Mouse (Mus musculus) myocyte (in vitro differentiated cells): ENCODE results near the gene Dtnb.
A peak's percentile ranks its signal among the peaks of the same experiment; 100 is the strongest.

Experiments
- CEBPB ChIP-seq: IDR thresholded peaks from 2 replicates; pipeline ENCODE4 v1.6.1; 2011; ENCODE audit warnings: mild to moderate bottlenecking, moderate library complexity; ENCODE audit not compliant: poor library complexity, insufficient read depth, severe bottlenecking
- E2F4 ChIP-seq: IDR thresholded peaks from one replicate; pipeline ENCODE4 v1.6.1; 2011; ENCODE audit warnings: mild to moderate bottlenecking, control low read depth, moderate library complexity; ENCODE audit not compliant: insufficient read depth
- MAX ChIP-seq: IDR thresholded peaks from one replicate; pipeline ENCODE4 v1.6.1; 2011; ENCODE audit warnings: low read depth, mild to moderate bottlenecking, control low read depth
- MYOD1 ChIP-seq, 3 experiments: IDR thresholded peaks; one replicate each; pipeline ENCODE4 v1.6.1; 2011; ENCODE audit warnings: control low read depth in 2 of 3, low read depth in 2 of 3, mild to moderate bottlenecking in 2 of 3, moderate library complexity in 1 of 3; ENCODE audit not compliant: insufficient read length in 2 of 3, control insufficient read depth in 1 of 3
- MYOG ChIP-seq, 3 experiments: IDR thresholded peaks; one replicate each; pipeline ENCODE4 v1.6.1; 2011; ENCODE audit warnings: control low read depth in 2 of 3, low read depth in 2 of 3, mild to moderate bottlenecking in 2 of 3; ENCODE audit not compliant: insufficient read length in 2 of 3, control insufficient read depth in 1 of 3, insufficient read depth in 1 of 3
- POLR2A ChIP-seq: IDR thresholded peaks from one replicate; pipeline ENCODE4 v1.6.1; 2011; ENCODE audit warnings: low read depth, mild to moderate bottlenecking, control low read depth, moderate library complexity; ENCODE audit not compliant: insufficient read length
- POLR2AphosphoS2 ChIP-seq: IDR thresholded peaks from one replicate; pipeline ENCODE4 v1.6.1; 2011; ENCODE audit warnings: low read depth, control low read depth; ENCODE audit not compliant: insufficient read length
- SRF ChIP-seq: IDR thresholded peaks from one replicate; pipeline ENCODE4 v1.6.1; 2011; ENCODE audit warnings: low read depth; ENCODE audit not compliant: control insufficient read depth, insufficient read length
- TCF12 ChIP-seq: IDR thresholded peaks from one replicate; pipeline ENCODE4 v1.6.1; 2011; ENCODE audit warnings: mild to moderate bottlenecking, control low read depth; ENCODE audit not compliant: poor library complexity, insufficient read depth, severe bottlenecking
- TCF3 ChIP-seq: IDR thresholded peaks from one replicate; pipeline ENCODE4 v1.6.1; 2011; ENCODE audit warnings: low read depth, control low read depth; ENCODE audit not compliant: insufficient read length
- USF1 ChIP-seq: IDR thresholded peaks from one replicate; pipeline ENCODE4 v1.6.1; 2011; ENCODE audit warnings: low read depth, mild to moderate bottlenecking, control low read depth, moderate library complexity

DNA sequence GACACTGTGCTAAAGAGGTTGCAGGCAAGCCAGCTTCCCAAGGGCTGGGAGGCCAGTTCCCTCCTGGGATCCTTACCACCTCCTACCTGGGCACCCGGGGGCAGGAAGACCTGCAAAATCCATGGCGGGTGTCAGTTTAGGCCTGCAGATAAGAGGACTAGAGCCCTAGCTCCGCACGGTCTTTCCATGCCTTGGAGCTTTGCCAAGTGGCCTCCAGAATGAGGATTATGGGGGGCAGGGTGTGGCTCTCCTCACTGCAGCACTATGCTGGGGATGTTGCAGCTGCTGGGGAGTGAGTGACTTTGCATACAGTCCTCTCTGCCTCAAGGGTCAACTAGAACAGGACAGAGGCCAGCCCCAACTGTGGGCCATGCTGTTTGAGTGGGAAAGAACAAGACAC, 247.7 kb downstream of the Dtnb start:
- no peak for TF ChIP-seq POLR2A
- peak in 1 of 3 experiments; percentile 26 for TF ChIP-seq MYOD1 (IDR thresholded peaks at IDR 0.05; ENCODE audit: control insufficient read depth in 1 of 3, insufficient read length in 2 of 3, low read depth in 2 of 3)
- no peak for TF ChIP-seq MYOG (IDR thresholded peaks at IDR 0.05; ENCODE audit: control insufficient read depth in 1 of 3, insufficient read depth in 1 of 3, insufficient read length in 2 of 3, low read depth in 2 of 3)
- no peak for TF ChIP-seq MAX
- no peak for TF ChIP-seq E2F4
- TF ChIP-seq CEBPB = no peak
- TF ChIP-seq POLR2AphosphoS2 = no peak
- TF ChIP-seq TCF12 = no peak
- no peak for TF ChIP-seq USF1
- TF ChIP-seq TCF3 = no peak
- TF ChIP-seq SRF = no peak
